Mouse (Mus musculus) spleen, adult 18-20 months (tissue): Measurements from ENCODE around the gene Zic2.
A peak's percentile ranks its signal among the peaks of the same experiment; 100 is the strongest.

Experiments used
- DNase-seq, 2 experiments: peaks; one replicate each; pipeline ENCODE4 v3.0.0; 2022; ENCODE audit warnings: mixed read lengths in 2 of 2

The Zic2 gene

GRCm38 (mm10) chr14:122477971-122478573, 2.8 kb downstream of the Zic2 start:
- DNase-seq = peak in 1 of 2 experiments; percentile 10

DNA sequence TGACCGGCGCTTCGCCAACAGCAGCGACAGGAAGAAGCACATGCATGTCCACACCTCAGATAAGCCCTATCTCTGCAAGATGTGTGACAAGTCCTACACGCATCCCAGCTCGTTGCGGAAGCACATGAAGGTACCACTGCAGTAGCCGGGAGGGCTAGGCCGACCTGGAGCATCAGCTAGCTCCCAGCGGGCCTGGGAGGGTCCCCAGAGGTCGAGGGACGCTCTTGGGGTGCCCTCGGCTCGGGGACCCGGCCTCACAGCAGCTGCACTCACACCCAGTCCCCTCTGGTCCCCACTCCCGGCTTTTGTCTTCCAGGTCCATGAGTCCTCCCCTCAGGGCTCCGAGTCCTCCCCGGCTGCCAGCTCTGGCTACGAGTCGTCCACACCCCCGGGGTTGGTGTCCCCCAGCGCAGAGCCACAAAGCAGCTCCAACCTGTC, 3.4 kb downstream of the Zic2 start:
- no peak for DNase-seq

GRCm38 (mm10) chr14:122479461-122480109, 4.3 kb downstream of the Zic2 start:
- no peak for DNase-seq

DNA sequence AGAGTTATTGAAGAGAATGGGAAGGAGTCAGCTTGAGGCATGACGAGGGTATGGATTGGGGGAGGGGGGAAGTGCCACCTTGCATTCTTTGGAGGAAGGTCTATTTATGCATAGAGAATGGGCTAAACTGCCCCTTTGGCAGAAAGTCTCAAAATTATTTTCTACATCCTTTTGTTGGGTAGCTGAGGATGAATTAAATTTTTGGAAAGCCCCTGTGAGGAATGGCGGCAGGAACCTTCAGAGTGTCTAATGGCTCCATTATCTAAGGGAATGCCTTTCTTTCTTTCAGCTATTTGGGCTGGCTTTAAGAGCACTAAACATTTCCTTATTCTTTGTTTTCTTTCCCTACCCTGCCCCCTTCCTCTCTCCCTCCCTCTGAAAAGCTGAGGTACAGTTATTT, 5.1 kb downstream of the Zic2 start:
- DNase-seq = no peak

- DNase-seq = no peak
Observed at GRCm38 (mm10) chr14:122481181-122481580, 5.9 kb downstream of the Zic2 start.

DNA sequence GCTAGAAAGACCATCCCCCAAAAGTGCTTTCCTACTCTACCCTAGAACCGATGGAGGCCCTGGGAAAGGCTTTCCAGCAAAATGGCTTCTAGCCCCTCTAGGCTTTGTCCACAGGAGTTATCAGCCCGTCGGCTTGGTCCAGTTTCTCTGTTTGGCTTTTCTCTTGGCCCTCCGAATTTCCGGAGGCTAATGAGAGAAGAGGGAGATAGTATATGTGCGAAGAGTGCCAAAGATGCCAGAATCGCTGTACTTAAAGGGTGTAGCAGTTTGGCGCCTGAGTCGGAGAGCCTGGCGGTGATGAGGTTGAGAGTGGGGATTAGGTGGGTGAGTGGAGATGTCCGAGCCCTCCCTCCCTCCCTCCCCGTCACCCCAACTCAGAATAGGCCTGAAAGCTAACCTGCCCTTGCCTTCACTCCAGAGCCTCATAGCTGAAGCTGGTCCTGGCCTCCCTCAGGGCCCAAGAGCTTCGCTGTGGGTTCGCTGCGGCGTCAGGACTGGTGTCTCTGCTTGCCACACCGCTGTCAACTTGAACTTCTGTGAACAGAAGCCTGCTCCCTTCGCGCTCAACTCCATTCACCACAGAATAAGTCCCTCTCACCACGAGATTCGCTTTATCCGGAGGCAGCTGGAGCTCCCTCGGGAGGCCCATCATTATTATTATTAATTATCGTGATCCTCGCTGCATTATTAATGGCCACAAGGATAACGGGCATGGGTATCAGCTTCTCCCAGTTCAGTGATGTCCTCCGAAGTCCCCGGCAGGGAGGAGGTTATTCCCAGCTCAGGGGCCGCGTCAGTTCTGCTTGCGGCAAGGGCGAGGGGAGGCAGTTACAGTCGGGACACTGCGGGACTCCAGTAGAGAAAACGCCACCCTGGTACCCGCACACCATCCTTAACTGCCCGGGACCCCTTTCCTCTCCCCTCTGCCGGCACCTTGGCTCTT, 7.1 kb downstream of the Zic2 start:
- no peak for DNase-seq

- DNase-seq = no peak
Observed at GRCm38 (mm10) chr14:122483024-122483385, 7.8 kb downstream of the Zic2 start.

- DNase-seq = no peak
Observed at GRCm38 (mm10) chr14:122483556-122484421, 8.6 kb downstream of the Zic2 start.

DNA sequence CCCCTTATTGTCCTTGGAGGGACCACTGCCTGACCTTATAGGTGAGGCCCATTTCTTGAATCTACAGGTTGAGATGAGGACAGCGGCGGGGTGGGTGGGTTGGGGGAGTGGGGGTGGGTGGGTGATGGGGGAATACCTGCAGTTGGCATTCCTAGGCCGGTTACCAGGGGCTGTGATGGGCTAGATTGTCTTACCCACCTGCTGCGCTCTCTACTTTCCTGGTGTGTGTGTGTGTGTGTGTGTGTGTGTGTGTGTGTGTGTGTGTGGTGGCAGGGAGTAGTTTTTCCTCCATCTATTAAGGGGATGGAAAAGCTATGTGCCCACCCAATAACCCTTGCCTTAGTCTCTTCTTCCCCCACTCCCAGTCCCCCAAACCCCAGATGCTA, 9.2 kb downstream of the Zic2 start:
- no peak for DNase-seq

DNA sequence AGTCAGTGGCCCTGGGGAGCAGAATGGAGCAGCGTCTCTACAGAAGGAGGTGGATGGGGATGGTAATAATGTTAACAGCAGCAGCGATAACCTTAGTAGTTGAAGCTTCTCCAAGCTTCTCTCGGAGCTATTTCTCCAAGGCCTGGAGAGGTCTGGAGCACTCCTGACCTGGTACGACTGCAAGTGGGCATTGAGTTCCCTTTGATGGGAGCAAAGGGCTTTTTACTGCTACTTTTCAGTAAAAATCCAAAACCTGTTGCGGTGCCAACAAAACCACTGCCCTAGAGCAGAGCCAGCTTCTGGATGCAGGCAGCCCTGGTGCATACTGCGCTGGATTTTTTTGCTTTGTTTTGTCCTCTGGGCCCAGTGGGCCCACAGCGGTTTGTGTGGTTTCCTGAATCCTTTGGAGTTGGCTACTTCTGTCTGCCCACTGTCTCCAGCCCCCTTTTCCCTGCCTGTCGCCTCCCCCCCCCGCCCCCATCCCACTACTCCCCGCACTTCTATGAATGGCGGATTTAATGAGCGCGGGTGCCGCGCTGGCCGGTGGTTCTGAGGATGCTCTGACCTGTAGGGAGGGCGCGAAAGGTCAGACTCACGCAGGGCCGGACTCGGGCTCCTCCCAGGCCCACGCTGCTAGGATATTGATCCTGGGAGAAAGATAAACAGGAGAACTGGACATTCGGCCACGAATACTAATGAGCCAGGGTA, 9.8 kb downstream of the Zic2 start:
- no peak for DNase-seq

- no peak for DNase-seq
Observed at GRCm38 (mm10) chr14:122485635-122486181, 10.5 kb downstream of the Zic2 start.

GRCm38 (mm10) chr14:122486611-122487010, 11.4 kb downstream of the Zic2 start:
- DNase-seq = no peak

DNA sequence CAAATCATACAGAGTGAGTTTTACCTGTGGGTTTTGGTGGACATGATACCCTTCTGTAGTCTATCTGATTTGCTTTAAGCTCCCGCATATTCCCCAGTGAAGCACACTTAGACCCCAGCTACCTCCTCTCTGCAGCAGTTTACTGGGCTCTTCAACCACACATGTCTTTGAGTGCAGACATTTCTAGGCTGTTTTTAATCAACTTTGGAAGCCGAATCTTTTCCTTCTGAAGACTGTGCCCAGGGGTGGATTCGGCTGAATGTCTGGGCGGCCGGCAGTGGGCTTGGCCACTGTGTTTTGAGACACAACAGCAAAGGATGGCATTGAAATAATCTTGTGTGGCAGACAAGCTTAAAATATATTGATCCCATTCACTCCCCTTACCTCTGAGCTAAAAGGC, 12.1 kb downstream of the Zic2 start:
- DNase-seq = no peak

- DNase-seq = no peak
Observed at GRCm38 (mm10) chr14:122489041-122489440, 13.8 kb downstream of the Zic2 start.

DNA sequence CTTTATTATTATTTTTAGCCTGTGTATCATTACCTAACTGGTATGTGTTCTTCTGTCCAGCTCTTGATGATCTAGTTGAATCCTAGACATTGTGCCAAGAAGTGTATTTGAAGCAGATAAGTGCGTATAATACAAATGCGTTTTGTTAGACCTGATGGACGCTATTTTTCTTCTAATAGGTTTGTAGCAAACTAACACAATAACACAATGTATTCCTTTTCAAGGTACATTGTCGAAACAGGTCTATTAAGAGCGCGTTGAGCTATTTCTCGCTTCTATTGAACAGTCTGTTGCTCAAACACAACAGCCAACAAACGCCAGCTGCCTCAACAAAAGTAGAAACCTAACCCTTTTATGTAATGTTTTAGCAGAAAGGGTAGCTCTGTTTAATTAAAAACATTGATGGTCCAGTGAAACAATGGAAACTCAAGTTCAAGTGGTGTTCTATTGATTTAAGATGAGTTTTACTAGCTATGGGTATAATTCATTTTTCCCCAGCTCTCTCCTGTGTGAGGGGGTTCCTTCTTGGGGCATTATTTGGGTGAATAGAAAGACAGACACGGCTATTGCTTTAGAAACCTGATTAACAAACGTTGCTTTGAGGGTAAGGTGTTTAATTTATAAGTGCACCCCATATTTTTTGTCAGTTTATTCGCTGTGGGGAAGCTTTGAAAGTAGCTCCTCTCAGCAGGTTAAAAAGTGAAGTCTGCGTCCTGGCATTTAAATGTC, 14.6 kb downstream of the Zic2 start:
- no peak for DNase-seq

DNA sequence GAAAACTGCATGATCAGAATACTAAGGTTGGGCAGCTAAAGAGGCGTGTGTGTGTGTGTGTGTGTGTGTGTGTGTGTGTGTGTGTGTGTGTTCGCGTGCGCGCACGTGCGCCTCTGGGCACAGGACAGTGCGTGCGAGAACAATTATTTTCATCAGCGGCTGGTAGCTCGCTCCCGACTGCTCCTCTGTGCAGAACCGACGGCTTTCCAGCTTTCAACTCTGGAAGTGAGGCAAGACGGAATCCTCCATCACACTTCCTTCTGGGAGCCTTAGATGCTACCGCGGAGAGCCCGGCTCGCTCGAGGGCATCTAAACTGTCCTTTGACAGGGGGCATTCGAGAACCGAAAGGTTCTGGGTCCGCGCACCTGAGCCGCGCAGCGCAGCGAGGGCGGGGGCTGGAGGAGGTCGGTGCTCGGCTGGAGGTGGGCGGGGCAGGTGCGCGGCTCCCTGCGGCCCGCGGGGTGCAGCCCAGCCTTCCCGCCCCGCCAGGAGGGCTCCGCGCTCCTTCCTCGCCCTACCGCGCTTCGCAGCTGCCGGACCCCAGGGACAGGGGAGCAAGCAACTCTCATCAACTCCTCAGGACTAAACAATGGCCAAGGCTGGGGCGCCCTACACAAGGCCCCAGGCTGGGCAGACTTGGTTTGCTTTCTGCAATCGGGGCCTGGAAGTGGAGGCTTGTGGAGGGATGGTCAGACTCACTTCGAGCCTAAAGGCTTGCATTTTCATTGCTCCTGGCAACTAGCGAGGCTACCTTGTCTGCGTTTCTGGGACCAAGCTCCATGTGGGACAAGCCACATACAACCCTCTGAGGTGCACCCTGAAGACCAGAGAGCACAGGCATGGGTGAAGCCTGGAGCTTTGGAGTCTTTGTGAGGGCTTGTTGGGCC, 15.4 kb downstream of the Zic2 start, which contains the start of gene Gm10837:
Gene Gm10837, plus strand, starts transcription at position 146 of the 888 bp plus-strand sequence.
- DNase-seq = no peak

- DNase-seq = no peak
Observed at GRCm38 (mm10) chr14:122491521-122491920, 16.3 kb downstream of the Zic2 start.

DNA sequence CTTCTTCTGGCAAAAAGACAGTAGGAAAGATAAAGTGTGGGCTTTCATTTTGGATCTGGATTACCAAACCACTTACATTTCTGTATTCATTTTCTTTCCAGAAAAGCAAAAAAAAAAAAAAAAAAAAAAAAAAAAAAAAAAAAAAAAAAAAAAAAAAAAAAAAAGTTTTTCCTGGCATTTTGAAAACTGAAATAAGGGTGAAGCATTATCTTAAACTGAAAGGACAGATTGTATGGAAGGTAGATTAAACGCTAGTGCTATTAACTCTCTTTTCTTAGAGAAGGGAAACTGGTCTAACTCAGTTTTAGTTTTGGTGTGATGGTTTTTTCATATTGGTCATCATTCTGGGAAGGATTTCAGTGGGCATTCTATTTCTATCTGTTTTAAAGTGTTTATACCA, 16.8 kb downstream of the Zic2 start:
- DNase-seq = no peak

GRCm38 (mm10) chr14:122509058-122509457, 33.8 kb downstream of the Zic2 start:
- no peak for DNase-seq

DNA sequence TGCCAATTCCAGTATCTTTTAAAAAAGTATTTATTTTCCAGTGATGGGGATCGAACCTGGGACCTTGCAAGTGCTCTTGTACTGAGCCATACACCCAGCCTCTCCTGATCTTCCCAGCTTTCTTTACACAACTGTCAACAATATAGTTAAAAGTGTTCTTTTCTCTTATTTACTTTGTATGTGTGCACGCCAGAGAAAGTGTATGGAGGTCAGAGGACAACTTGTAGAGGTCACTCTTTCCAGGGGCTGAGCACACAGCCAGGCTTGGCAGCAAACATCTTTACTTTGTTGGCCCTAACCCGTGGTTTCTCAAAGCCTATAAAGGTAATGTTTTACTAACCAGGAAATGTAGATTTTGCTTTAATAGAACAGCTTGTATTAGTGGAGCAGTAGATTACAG, 36.3 kb downstream of the Zic2 start:
- DNase-seq = no peak
